Mouse (Mus musculus) limb, embryonic 12.5 days (tissue): Measurements from ENCODE around the gene Ddx39. TPM values are rescaled to one million over a fixed set of nuclear protein-coding genes. Genes with fewer than 3 reads are reported as not detected.

Experiments used
- ATAC-seq: fragments of 200-750 bp; cut with Nextera tagmentation; 2 replicates; pipeline ENCODE4 v1.8.0; 2017; ENCODE audit warnings: low read depth, moderate TSS enrichment; ENCODE audit not compliant: insufficient number of reproducible peaks, insufficient read depth, low FRiP score, low TSS enrichment
- H3K27ac ChIP-seq: fragments of 300-500 bp; sonication (generic); 2 replicates; pipeline ENCODE4 v1.5.1; 2016; ENCODE audit warnings: mild to moderate bottlenecking, moderate library complexity
- H3K27me3 ChIP-seq: fragments of 300-500 bp; sonication (generic); 2 replicates; pipeline ENCODE4 v1.6.1; 2016; ENCODE audit warnings: mild to moderate bottlenecking, moderate library complexity
- H3K36me3 ChIP-seq: fragments of 300-500 bp; sonication (generic); 2 replicates; pipeline ENCODE4 v1.6.1; 2016; ENCODE audit warnings: mild to moderate bottlenecking, moderate library complexity
- H3K4me1 ChIP-seq: fragments of 300-500 bp; sonication (generic); replicated peaks from 2 replicates; pipeline ENCODE4 v1.6.1; 2016
- H3K4me2 ChIP-seq: fragments of 300-500 bp; sonication (generic); 2 replicates; pipeline ENCODE4 v1.6.1; 2016; ENCODE audit warnings: mild to moderate bottlenecking, moderate library complexity
- H3K4me3 ChIP-seq: fragments of 300-500 bp; sonication (generic); replicated peaks from 2 replicates; pipeline ENCODE4 v1.5.1; 2016; ENCODE audit warnings: mild to moderate bottlenecking
- H3K9ac ChIP-seq: fragments of 300-500 bp; sonication (generic); replicated peaks from 2 replicates; pipeline ENCODE4 v1.6.1; 2016; ENCODE audit warnings: mild to moderate bottlenecking, moderate library complexity
- H3K9me3 ChIP-seq: fragments of 300-500 bp; sonication (generic); 2 replicates; pipeline ENCODE4 v1.6.1; 2016; ENCODE audit warnings: mild to moderate bottlenecking, moderate library complexity
- WGBS: fragments of 180-500 bp; shearing (Covaris S2); methylation state at CpG from one replicate; pipeline ENCODE4 v1.1.7; 2016; 5-methylcytosine and 5-hydroxymethylcytosine counted together
- polyA plus RNA-seq: library from polyadenylated mRNA; unstranded; fragments of >200 nt; fragmentation: Nextera tagmentation; extraction: Ambion mirVana; gene quantifications from 2 replicates; pipeline ENCODE4 v1.2.1, GENCODE M21; 2016

The Ddx39 gene
- polyA plus RNA-seq, 1 experiment from 2014 or later = 155 TPM

DNA sequence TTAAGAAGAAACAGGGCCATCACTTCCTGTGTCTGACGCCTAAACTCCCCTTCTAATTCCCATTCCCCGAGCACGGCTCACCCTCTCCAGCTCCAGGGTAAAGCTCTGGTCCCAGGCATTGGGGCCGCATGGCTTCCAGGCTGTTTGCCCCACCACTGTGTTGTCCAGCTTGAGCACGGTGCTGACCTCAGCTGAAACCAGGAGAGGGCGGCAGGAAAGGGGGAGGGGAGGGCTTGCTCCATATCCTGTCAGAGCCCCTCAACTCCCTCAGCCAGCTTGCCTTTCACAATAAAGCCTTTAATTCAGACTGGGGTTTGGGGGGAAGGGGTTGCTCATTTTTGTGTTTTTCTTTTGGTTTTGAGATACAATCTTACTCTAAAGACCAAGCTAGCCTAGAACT lies 33.9 kb upstream of the Ddx39 start:
- H3K9me3 ChIP-seq = no peaks in the 10 kb centered on the region
- 12% methylated on average over 6 of the region's 6 CpGs for WGBS
- H3K4me1 ChIP-seq = peaks cover 18% of the 10 kb centered on the region
- peak overlapping the region; percentile 88 for H3K27ac ChIP-seq
- no peak overlapping the region for H3K9ac ChIP-seq
- H3K4me2 ChIP-seq = peak overlapping the region; percentile 35
- no peak for ATAC-seq
- H3K36me3 ChIP-seq = peaks cover 86% of the 10 kb centered on the region
- H3K4me3 ChIP-seq = no peak overlapping the region
- H3K27me3 ChIP-seq = no peaks in the 10 kb centered on the region

DNA sequence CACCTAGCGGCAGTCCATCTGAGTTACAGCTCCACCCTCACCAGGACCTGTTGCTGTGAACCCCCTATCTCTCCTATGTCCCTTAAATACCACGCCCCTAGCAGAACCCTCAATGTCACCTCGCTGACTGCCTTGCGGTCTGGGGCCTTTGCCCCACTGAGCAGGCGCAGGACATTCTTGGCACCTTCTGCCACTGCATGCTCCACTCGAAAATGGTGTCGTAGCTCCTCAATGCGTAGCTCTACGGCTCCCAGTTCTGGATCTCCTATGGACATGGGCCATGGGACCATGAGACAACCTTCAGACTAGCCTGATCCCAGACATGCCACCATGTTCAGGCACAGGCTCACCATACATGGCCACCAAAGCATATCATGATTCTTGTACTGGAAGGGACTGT lies 30.5 kb upstream of the Ddx39 start:
- ATAC-seq = no peak
- no peaks in the 10 kb centered on the region for H3K27me3 ChIP-seq
- H3K9ac ChIP-seq = no peak overlapping the region
- peaks cover 18% of the 10 kb centered on the region for H3K4me1 ChIP-seq
- H3K27ac ChIP-seq = no peak overlapping the region
- 94% methylated on average over 9 of the region's 9 CpGs for WGBS
- H3K4me2 ChIP-seq = no peak overlapping the region
- H3K4me3 ChIP-seq = no peak overlapping the region
- no peaks in the 10 kb centered on the region for H3K9me3 ChIP-seq
- peaks cover 72% of the 10 kb centered on the region for H3K36me3 ChIP-seq

DNA sequence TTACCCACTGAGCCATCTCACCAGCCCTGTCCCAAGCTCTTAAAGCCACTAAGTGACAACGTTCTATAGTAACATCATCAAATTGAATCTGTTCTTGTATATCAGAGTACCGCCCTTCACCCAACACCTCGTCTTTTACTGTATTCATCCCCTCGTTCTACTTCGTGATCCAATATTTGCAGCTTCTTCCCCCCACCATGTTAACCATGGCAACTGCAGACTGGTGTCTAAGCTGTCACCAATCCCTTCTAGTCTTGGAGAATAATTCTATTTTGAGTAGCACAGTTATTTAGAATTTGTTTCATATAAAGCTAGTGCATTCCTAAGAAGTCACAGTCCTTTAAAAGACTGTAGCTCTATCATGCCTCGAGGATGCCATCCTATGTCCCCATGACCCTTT lies 25.7 kb upstream of the Ddx39 start:
- Histone ChIP-seq H3K36me3 (peaks cover 69% of the 10 kb centered on the region), H3K27ac (no peak overlapping the region), H3K27me3 (no peaks in the 10 kb centered on the region), H3K9ac (no peak overlapping the region), H3K4me3 (no peak overlapping the region), H3K4me2 (no peak overlapping the region), H3K4me1 (no peaks in the 10 kb centered on the region), H3K9me3 (no peaks in the 10 kb centered on the region)
- 88% methylated on average over 6 of the region's 6 CpGs for WGBS
- no peak for ATAC-seq

DNA sequence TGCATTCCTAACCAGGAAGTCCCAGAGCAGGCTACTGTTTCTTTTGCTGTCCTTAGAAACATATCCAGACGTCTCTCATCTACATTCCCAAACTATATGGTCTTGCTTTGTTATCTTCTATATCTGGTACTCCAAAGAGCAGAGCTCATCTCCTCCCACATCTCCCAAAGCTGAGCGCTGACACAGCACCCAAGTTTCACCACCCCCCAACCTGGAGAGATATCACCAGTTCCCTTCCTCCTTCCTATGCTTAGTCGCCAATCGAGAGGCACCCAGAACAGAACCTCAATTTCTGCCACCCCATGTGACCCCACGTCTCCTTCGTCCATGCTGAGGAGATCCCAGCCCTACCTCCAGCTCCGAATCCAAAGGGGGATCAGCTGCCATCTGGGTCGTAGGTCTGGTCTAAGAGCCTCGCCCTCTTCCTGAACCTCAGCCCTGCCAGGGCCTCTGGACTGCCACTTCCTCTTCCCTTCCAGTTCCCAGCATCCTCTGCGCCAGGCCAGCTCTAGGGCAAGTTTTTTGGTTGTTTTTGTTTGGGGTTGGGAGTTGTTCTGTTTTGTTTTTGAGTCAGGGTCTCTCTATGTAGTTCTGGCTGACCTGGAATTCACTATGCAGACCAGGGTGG lies 21.3 kb upstream of the Ddx39 start:
- Histone ChIP-seq H3K4me2 (no peak overlapping the region), H3K4me3 (no peak overlapping the region), H3K36me3 (peaks cover 34% of the 10 kb centered on the region), H3K27me3 (no peaks in the 10 kb centered on the region), H3K9ac (no peak overlapping the region), H3K9me3 (no peaks in the 10 kb centered on the region), H3K27ac (no peak overlapping the region), H3K4me1 (peaks cover 14% of the 10 kb centered on the region)
- 76% methylated on average over 10 of the region's 10 CpGs for WGBS
- ATAC-seq = no peak

DNA sequence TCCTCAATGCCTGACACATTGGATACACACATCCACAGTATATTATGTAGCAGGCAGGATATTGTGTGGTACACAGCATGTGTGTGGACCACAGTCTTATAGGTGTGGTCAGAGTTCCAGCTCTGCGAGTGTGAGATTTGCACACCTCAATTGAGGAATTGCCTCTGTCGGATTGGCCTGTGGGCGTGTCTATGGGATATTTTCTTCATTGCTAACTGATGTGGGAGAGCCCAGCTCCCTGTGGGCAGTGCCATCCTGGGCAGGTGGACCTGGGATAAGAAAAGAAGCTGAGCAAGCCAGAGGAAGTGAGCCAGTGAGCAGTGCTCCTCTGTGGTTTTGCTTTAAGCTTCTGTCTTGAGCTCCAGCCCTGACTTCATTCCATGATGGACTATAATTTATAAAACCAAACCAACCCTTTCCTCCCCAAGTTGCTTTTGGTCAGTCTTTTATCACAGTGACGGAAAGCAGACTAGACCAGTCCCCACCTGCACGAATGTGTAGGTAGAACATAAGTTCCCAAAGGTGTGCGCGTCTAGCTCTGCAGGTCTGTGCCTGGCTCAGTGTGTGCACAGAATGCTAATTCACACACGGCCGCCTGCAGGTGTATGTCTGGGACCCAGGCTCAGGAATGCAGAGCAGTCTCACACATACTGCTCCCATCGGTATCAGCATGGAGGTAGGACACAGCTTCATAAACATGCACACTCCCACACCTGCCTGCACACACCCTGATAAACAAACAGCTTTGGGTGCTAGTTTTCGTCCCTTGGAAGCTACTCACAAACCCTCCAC lies 20.4 kb upstream of the Ddx39 start:
- ATAC-seq = no peak
- H3K4me1 ChIP-seq = peaks cover 15% of the 10 kb centered on the region
- 84% methylated on average over 11 of the region's 11 CpGs for WGBS

DNA sequence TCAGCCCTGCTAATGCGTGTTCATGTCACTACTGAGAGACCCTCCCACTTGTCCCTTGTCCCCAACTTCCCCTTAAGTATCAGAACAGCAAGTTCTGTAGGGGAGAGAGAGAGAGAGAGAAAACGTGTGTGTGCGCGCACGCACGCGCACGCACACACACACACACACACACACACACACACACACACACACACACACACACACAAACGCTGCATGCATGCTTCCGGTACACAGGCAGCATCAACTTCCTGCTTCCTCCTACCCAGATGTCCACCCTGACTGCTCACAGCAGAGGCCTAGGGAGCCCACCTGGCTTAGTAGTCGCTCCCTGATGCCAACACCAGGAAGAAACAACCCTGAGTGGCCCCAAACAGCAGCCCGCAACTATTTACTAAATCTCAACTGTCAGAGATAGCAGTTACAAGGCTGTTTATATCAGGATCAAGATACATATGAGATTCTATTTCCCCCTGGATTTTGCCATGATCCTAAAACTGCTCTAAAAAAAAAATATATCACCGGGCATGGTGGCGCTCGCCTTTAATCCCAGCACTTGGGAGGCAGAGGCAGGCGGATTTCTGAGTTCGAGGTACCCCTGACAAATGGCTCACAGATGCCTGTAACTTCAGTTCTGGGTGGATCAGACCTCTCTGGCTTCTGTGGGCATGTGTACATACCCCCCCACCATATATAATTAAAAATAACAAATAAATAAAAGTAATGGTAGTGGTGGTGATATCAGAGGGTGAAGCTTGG lies 19.4 kb upstream of the Ddx39 start:
- H3K9ac ChIP-seq = no peak overlapping the region

More for the DNA sequence above, 20.4 kb upstream of the Ddx39 start:
- no peaks in the 10 kb centered on the region for H3K27me3 ChIP-seq
- H3K4me3 ChIP-seq = no peak overlapping the region
- H3K27ac ChIP-seq = no peak overlapping the region
- no peak overlapping the region for H3K4me2 ChIP-seq
- peaks cover 32% of the 10 kb centered on the region for H3K36me3 ChIP-seq
- H3K9ac ChIP-seq = no peak overlapping the region
- H3K9me3 ChIP-seq = no peaks in the 10 kb centered on the region

DNA sequence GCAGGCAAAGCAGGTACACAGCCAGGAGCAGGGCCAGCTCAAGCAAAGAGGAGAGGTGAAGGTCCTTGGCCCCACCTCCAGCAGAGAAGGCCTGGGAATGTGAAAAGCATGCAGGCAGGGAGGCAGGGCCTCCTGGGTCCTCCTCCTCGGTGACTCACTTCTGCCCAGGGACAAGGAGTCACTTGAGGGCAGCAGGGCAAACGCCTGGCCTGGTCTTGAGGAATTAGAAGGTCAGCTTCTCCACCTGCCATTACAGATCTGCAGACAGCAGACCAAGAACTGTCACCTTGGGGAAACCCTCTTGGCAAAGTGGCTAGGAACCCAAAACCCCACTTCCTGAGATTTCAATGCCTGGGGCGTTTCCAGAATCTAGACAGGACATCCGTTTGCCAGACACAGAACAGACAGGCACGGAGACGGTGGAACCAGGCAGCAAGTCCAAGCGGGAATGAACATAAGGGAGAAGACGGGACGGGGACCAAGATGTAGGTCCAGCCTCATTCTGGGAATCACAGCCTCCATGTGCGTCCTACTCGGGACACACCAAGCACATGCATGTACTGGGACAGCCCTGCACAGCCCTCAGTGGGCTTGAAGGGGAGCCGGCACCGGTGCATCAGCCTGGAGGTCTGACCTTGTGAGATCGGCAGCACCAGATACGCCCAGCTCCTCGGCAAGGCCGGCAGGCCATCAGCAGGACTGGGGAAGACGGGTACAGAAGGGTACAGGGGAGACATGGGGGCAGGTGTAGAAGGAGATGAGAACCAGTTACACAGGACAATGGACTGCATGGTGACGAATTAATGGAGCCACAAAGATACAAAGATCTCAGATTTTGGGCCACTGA lies 17.4 kb upstream of the Ddx39 start:
- peak overlapping the region; percentile 45; the same call in 1 of the 2 replicates for H3K27ac ChIP-seq
- 52% methylated on average over 19 of the region's 19 CpGs for WGBS
- H3K4me3 ChIP-seq = peak overlapping the region; percentile 85

More for the DNA sequence above, 19.4 kb upstream of the Ddx39 start:
- H3K4me3 ChIP-seq = no peak overlapping the region
- 81% methylated on average over 15 of the region's 17 CpGs for WGBS
- H3K36me3 ChIP-seq = peaks cover 23% of the 10 kb centered on the region
- no peaks in the 10 kb centered on the region for H3K27me3 ChIP-seq
- H3K4me1 ChIP-seq = peaks cover 24% of the 10 kb centered on the region
- H3K4me2 ChIP-seq = no peak overlapping the region
- ATAC-seq = no peak
- no peaks in the 10 kb centered on the region for H3K9me3 ChIP-seq
- H3K27ac ChIP-seq = no peak overlapping the region

DNA sequence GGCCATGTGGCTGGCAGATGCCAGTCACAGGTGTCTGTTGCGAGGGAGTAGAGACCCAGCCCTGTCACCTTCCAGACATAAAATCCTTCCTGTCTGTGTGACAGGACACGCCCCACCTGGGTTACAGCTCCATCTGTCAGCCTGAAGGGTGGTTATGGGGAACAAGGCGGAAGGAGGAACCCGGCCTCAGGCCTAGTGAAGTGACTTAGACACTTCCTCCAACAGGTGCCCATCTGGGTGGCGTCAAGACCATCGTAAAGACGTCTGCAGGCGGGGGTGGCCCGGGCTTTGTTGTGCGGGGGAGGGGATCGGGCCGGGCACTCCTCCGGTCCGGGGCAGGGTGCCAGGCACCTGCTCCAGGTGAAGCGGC lies 16.7 kb upstream of the Ddx39 start:
- WGBS = 4% methylated on average over 15 of the region's 15 CpGs

More for the DNA sequence above, 17.4 kb upstream of the Ddx39 start:
- peak overlapping the region; percentile 94 for H3K9ac ChIP-seq
- H3K4me2 ChIP-seq = peak overlapping the region; percentile 95
- no peak for ATAC-seq
- no peaks in the 10 kb centered on the region for H3K27me3 ChIP-seq
- H3K9me3 ChIP-seq = 0 out of 2 replicates have a peak, but pooled peaks cover 4% of the 10 kb centered on the region
- H3K4me1 ChIP-seq = peaks cover 24% of the 10 kb centered on the region
- H3K36me3 ChIP-seq = peaks cover 2% of the 10 kb centered on the region

DNA sequence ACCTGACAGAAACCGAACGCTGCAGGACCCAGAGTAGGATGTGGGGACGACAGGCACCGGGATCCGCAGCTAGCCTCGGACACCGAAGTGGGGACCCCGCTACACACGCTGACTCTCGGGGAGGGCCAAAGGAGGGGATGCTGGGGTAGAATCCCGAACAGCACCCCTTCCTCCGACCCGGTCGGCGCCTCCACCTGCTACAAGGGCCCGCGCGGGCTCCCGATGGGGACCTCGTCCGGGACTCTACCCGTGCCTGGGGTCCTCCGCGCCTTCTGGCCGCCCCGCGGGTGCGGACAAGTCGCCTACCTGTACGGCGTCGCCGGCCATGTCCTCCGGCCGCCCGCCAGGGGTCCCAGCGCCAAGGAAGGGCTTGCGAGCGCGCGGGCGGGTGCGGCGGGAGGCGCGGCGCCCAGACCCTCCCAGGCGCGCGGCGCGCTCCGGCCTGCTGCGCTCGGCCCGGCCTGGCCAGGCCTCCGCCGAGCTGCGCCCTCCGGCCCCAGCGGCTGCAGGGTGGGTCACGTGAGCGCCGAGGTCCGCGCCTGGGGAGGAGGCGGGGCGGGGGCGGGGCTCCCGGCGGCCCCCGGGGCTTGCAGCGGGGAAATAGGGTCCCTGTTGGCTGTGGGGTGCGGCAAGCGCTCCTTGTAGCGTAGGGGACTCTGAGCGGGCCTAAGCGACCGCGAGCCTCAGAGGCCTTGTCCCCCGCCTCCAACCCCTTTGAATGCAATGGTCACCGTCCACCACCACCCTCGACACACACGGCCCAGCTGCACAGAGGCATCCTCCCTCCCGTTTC lies 16.1 kb upstream of the Ddx39 start, which contains the start of gene Pkn1:
TSS of gene Pkn1 (minus strand) at position 519 of the 793 bp plus-strand sequence.
- WGBS = under 1% methylated on average over 78 of the region's 85 CpGs
- peak within 1 kb of the TSS; percentile 94 for H3K9ac ChIP-seq
- no peaks in the 10 kb centered on the region for H3K27me3 ChIP-seq
- H3K4me1 ChIP-seq = peaks cover 24% of the 10 kb centered on the region
- H3K9me3 ChIP-seq = 0 out of 2 replicates have a peak, but pooled peaks cover 4% of the 10 kb centered on the region
- ATAC-seq = peak; percentile 70
- H3K4me2 ChIP-seq = peak within 1 kb of the TSS; percentile 95
- peak within 1 kb of the TSS; percentile 87 for H3K27ac ChIP-seq
- no peaks in the 10 kb centered on the region for H3K36me3 ChIP-seq
- peak within 1 kb of the TSS; percentile 85 for H3K4me3 ChIP-seq

More for the DNA sequence above, 16.7 kb upstream of the Ddx39 start:
- H3K36me3 ChIP-seq = no peaks in the 10 kb centered on the region
- ATAC-seq = peak; percentile 18; the same call in 1 of the 2 replicates
- H3K9me3 ChIP-seq = 0 out of 2 replicates have a peak, but pooled peaks cover 4% of the 10 kb centered on the region
- no peak overlapping the region for H3K27ac ChIP-seq
- H3K4me1 ChIP-seq = peaks cover 24% of the 10 kb centered on the region
- H3K4me2 ChIP-seq = peak overlapping the region; percentile 95
- peak overlapping the region; percentile 85 for H3K4me3 ChIP-seq
- H3K9ac ChIP-seq = peak overlapping the region; percentile 94
- no peaks in the 10 kb centered on the region for H3K27me3 ChIP-seq

DNA sequence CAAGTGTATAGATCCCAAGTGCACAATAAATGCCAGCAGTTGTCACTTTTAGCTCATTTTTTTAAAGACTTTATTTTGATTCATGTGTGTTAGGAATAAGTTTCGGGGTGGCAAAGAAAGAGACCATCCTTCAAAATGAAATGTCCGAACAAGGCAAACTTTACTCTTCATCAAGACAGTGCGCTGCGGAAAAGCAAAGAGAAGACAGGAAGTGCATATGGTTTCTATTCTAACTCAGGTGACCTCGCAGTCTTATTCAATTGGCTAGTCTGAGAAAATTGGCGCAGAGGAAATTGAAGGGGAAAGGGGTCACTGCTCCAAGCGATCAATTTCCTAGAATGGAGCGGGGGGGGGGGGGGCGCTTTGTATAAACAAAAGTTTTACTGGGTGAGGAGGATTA lies 15.4 kb upstream of the Ddx39 start:
- H3K27ac ChIP-seq = peak overlapping the region; percentile 87
- no peaks in the 10 kb centered on the region for H3K36me3 ChIP-seq
- H3K9me3 ChIP-seq = 0 out of 2 replicates have a peak, but pooled peaks cover 4% of the 10 kb centered on the region
- H3K9ac ChIP-seq = peak overlapping the region; percentile 94
- ATAC-seq = no peak
- H3K4me1 ChIP-seq = peaks cover 24% of the 10 kb centered on the region
- peak overlapping the region; percentile 95 for H3K4me2 ChIP-seq
- no peaks in the 10 kb centered on the region for H3K27me3 ChIP-seq
- 15% methylated on average over 9 of the region's 9 CpGs for WGBS
- H3K4me3 ChIP-seq = peak overlapping the region; percentile 85
